Mouse (Mus musculus) hindbrain, embryonic 10.5 days (tissue): ENCODE results near the gene Tacc3. TPM values are rescaled to one million over a fixed set of nuclear protein-coding genes. Genes with fewer than 3 reads are reported as not detected.

Experiments
- DNase-seq: peaks from one replicate; pipeline ENCODE4 v3.0.0-alpha.2; 2017; ENCODE audit warnings: low spot score
- H3K27ac ChIP-seq: fragments of 300-500 bp; sonication (generic); 2 replicates; pipeline ENCODE4 v1.5.1; 2016; ENCODE audit warnings: mild to moderate bottlenecking, moderate library complexity
- H3K27me3 ChIP-seq: fragments of 300-500 bp; sonication (generic); 2 replicates; pipeline ENCODE4 v1.6.1; 2016; ENCODE audit warnings: mild to moderate bottlenecking; ENCODE audit not compliant: poor library complexity, insufficient read depth, severe bottlenecking
- H3K36me3 ChIP-seq: fragments of 300-500 bp; sonication (generic); 2 replicates; pipeline ENCODE4 v1.6.1; 2016; ENCODE audit warnings: mild to moderate bottlenecking, moderate library complexity
- H3K4me1 ChIP-seq: fragments of 300-500 bp; sonication (generic); replicated peaks from 2 replicates; pipeline ENCODE4 v1.6.1; 2016; ENCODE audit warnings: mild to moderate bottlenecking
- H3K4me3 ChIP-seq: fragments of 300-500 bp; sonication (generic); 2 replicates; pipeline ENCODE4 v1.5.1; 2016; ENCODE audit warnings: mild to moderate bottlenecking, moderate library complexity
- H3K9me3 ChIP-seq: fragments of 300-500 bp; sonication (generic); 2 replicates; pipeline ENCODE4 v1.6.1; 2016; ENCODE audit warnings: mild to moderate bottlenecking, moderate library complexity
- WGBS: fragments of 180-500 bp; shearing (Covaris S2); methylation state at CpG from one replicate; pipeline ENCODE4 v1.1.7; 2016; 5-methylcytosine and 5-hydroxymethylcytosine counted together
- polyA plus RNA-seq: library from polyadenylated mRNA; unstranded; fragments of >200 nt; fragmentation: Nextera tagmentation; extraction: Ambion mirVana; gene quantifications from 2 replicates; pipeline ENCODE4 v1.2.1, GENCODE M21; 2016

Tacc3 gene
- polyA plus RNA-seq, 1 experiment from 2014 or later, result 259 TPM

DNA sequence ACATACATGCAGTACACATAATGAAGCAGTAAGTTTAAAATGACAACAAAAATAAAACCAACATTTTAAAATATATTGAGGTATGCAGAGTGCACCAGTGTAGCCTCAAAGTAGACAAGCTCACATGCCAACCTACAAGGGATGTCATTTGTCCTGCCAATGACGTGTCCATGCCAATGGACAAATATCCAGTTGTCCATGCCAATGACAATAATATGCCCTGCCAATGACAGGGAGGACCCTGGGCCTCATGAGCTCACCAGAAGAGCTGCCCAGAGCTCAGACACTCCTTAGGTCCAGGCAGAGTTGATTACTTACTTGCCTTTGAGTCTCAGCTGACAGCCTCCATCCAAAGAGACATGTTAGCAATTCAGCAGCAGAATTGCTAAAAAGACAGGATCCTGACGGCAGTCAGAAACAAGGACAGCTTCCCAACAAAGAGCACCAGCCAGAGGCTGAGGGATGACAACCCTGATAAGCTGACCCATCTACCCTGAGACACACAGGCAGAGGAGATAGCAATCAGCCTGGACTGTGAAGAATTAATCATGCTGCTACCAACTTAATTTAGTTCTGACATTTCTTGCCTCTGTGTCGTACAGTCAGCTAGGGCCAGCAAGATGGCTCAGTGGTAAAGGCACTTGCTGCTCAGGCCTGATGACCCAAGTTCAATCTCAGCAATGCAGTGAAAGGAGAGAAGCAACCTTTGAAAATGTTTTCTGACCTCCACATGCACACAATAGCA is 20.1 kb upstream of the Tacc3 start:
- H3K27ac ChIP-seq, result no peak overlapping the region
- WGBS, result 88% methylated on average over 3 of the region's 3 CpGs
- no peaks in the 10 kb centered on the region for H3K4me1 ChIP-seq
- no peak for DNase-seq
- peaks cover 80% of the 10 kb centered on the region for H3K36me3 ChIP-seq
- H3K27me3 ChIP-seq, result no peaks in the 10 kb centered on the region
- H3K4me3 ChIP-seq, result no peak overlapping the region
- no peaks in the 10 kb centered on the region for H3K9me3 ChIP-seq

DNA sequence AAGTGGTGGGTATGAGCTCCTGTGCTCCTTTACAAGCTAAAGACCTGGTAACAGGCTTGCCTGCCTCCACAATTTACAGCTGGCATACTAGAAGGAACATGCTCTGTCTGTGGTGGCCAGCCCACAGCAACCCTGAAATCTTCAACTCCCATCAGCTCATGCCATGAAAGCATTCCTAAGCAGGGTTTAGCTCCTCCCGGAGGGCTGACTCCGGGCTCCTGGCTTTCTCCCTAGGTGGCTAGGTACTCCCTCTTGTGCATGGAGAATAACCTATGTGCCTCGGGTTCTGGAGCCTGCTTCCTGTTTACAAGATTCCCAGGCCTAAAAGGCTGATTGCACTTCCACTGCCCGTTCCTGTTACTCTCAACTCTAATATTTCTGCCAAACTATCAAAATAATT is 19.1 kb upstream of the Tacc3 start:
- H3K4me3 ChIP-seq, result no peak overlapping the region
- H3K9me3 ChIP-seq, result no peaks in the 10 kb centered on the region
- no peaks in the 10 kb centered on the region for H3K4me1 ChIP-seq
- 78% methylated on average over 4 of the region's 4 CpGs for WGBS
- DNase-seq, result no peak
- H3K27me3 ChIP-seq, result no peaks in the 10 kb centered on the region
- H3K27ac ChIP-seq, result no peak overlapping the region
- H3K36me3 ChIP-seq, result peaks cover 90% of the 10 kb centered on the region

DNA sequence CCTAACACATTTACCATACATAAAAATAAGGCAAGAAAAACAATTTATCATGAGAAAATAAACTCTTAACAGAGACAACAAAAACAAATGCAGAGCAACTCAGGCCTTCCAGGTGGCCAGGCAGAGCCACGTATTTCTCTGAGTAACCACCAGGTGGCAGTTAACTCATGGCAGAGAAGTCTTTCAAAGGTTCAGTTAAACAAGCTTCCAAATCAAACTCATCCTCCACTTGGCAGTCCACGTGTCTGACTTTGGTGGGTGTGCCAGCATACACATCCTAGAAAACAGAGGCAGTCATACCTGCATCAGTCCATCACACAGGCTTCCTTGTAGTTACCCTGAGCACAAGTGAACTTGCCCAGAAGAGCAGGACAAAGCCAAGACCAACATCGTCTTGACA is 17.3 kb upstream of the Tacc3 start:
- WGBS, result 54% methylated on average over 3 of the region's 3 CpGs
- no peaks in the 10 kb centered on the region for H3K4me1 ChIP-seq
- no peaks in the 10 kb centered on the region for H3K9me3 ChIP-seq
- H3K27me3 ChIP-seq, result no peaks in the 10 kb centered on the region
- peaks cover 94% of the 10 kb centered on the region for H3K36me3 ChIP-seq
- peak; percentile 34 for DNase-seq
- H3K27ac ChIP-seq, result no peak overlapping the region
- H3K4me3 ChIP-seq, result no peak overlapping the region

DNA sequence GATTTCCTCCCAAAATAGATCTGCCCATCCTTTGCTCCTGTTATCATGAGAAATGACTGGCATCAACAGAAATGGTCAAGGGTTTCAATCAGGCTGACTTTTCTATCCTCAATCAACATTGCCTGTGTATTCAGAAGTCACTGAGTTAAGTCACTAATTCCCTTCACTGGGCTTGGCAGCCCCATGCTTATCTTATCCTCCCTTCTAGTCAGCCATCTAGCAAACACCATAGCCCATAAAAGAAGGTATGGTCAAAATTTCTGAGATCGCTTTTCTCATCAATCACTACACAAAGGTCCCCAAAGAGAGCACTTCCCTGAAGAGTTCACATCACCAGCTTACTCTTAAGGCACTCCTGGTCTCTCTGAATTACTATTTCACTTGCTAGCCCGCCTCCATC is 6.9 kb upstream of the Tacc3 start:
- WGBS, result 12% methylated on average over 2 of the region's 2 CpGs
- DNase-seq, result no peak
- H3K36me3 ChIP-seq, result peaks cover 72% of the 10 kb centered on the region
- no peaks in the 10 kb centered on the region for H3K9me3 ChIP-seq
- H3K27ac ChIP-seq, result peak overlapping the region; percentile 99
- peak overlapping the region; percentile 74 for H3K4me3 ChIP-seq
- H3K27me3 ChIP-seq, result no peaks in the 10 kb centered on the region
- H3K4me1 ChIP-seq, result peaks cover 38% of the 10 kb centered on the region

DNA sequence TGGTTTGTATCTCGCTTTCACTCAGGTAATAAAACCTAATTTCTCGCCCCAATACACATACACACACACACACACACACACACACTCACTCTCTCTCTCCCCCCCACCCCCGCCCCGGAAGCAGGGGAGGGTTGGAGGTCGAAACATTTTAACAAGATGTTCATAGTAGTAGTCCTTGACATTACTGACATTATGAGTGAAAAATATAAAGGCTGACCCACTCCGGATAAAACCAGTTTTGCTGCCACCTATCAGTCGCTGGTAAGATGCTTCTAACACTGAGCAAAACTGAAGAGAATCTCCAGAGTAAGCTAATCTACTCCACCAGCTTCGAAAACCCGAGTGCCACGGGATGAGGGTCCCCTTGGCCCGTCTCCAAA is 6.4 kb upstream of the Tacc3 start:
- H3K4me1 ChIP-seq, result peaks cover 43% of the 10 kb centered on the region
- H3K36me3 ChIP-seq, result peaks cover 67% of the 10 kb centered on the region
- peak overlapping the region; percentile 74 for H3K4me3 ChIP-seq

DNA sequence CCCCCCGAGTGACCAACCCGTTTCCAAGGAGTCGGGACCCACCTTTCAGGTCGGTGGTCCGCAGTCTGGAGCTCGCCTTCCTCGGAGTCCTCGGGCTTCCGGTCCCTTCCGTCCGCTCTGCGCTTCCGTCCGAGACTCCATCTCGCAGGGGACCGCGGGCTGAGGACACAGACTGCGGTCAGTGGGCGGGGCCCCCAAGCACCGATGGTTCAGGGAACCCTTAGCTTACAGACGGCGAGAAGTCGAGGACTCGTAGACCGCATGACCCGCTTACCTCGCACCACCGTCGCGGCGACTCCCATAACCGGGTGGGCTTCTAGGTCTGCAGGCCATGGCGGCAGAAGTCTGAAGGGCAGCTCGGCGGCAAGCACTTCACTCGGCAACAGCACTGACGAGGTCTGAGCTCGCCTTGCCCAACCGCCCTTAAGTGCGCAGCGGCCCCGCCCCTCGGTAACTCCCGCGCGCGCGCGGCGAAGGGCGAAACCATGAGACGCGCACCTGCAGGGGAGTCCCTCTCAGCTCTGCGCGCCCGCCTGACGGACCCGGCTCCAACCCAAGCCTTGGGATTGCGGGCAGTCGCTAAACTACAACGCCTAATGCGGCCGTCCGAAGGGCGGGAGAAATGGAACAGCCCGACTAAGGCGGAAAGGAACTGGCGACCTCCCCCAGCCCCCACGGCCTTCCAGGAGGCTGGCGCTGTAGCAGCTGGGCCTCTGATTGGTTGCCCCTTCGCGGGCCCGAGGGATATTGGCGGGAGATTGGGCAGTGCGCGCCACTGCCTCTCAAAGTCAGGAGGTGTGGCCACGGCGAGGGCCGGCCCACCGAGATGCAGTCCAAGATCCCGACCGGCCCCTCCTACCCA is 5.8 kb upstream of the Tacc3 start, which contains the start of gene Slbp:
TSS of gene Slbp (minus strand) at position 654 of the 862 bp plus-strand sequence.
- peaks cover 49% of the 10 kb centered on the region for H3K4me1 ChIP-seq
- WGBS, result under 1% methylated on average over 82 of the region's 82 CpGs

More for the DNA sequence above, 6.4 kb upstream of the Tacc3 start:
- peak overlapping the region; percentile 99 for H3K27ac ChIP-seq
- DNase-seq, result no peak
- no peaks in the 10 kb centered on the region for H3K9me3 ChIP-seq
- H3K27me3 ChIP-seq, result no peaks in the 10 kb centered on the region
- WGBS, result under 1% methylated on average over 11 of the region's 11 CpGs

DNA sequence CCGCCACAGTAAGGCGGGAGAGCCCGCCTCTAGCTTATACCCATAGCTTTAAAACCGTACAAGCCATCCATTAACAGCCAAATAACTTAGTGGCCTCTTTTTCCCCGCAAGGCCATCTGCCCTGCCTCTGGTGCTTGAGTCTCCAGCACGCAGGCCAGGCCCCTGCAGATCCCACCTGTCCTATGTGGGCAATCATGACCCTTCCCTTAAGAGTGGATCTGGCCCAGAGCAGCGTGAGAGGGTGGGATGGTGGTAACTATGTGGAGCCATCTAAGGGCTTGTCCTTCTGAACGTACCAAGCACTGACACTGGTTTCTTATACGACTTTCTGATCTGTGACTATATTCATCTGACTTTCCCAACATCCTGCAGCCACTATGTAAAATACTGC is 5.2 kb upstream of the Tacc3 start:
- peak overlapping the region; percentile 74 for H3K4me3 ChIP-seq
- WGBS, result 3% methylated on average over 9 of the region's 9 CpGs
- H3K36me3 ChIP-seq, result peaks cover 54% of the 10 kb centered on the region
- no peaks in the 10 kb centered on the region for H3K9me3 ChIP-seq
- H3K4me1 ChIP-seq, result peaks cover 55% of the 10 kb centered on the region
- H3K27ac ChIP-seq, result peak overlapping the region; percentile 99
- no peak for DNase-seq
- no peaks in the 10 kb centered on the region for H3K27me3 ChIP-seq

More for the DNA sequence above, 5.8 kb upstream of the Tacc3 start, which contains the start of gene Slbp:
- Histone ChIP-seq H3K27ac (peak within 1 kb of the TSS; percentile 99), H3K27me3 (no peaks in the 10 kb centered on the region), H3K4me3 (peak within 1 kb of the TSS; percentile 74), H3K36me3 (peaks cover 60% of the 10 kb centered on the region), H3K9me3 (no peaks in the 10 kb centered on the region)
- peak; percentile 98 for DNase-seq

DNA sequence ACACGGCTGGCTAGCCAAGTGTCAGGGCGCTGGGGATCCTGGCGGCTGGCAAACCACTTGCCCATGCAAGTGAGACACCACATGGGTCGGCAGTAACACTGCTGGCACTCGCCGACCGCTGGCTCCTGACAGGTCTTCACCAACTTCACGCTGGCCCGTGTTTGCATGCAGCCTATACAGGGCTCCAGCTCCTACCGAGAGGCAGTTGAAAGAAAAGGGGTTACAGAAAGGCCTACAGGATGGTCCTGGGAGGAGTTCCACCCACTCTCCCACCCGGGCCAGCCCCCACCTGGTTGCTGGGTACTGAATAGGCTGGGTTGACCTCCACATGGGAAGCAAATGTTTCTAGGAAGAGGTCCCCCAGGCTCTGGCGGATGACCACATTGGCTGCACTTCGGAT is 3.5 kb upstream of the Tacc3 start:
- Histone ChIP-seq H3K9me3 (no peaks in the 10 kb centered on the region), H3K4me1 (peaks cover 66% of the 10 kb centered on the region), H3K36me3 (peaks cover 38% of the 10 kb centered on the region), H3K27me3 (no peaks in the 10 kb centered on the region), H3K27ac (no peak overlapping the region), H3K4me3 (no peak overlapping the region)
- 94% methylated on average over 13 of the region's 13 CpGs for WGBS
- DNase-seq, result no peak

DNA sequence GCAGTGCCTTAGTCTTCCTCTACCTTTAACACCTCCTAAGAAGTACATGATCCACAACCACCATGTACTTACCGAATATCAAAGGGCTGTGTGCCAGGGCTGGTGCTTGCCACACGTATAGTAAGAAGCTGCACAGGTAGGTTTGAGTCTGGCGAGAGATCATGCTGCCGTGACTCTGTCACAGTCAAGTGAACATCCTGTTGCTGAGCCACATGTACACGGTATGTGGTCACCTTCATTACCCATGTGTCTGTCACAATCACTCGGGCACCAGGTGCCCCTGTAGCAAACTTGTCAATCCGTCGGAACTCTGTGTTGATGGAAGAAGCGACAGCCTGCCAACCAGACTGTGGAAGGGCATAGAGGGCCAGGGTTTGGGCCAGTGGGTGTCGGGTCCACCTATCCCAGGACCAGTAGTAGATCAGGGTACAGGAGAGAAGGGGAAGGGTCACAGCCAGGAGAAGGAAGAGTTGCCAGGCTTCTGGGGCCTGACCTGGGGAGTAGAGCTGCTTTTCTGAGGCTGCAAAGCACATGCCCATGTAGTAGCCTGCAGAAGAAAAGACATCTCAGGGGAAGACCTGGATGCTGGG is 2.6 kb upstream of the Tacc3 start:
- WGBS, result 94% methylated on average over 10 of the region's 10 CpGs
- Histone ChIP-seq H3K27ac (no peak overlapping the region), H3K36me3 (peaks cover 33% of the 10 kb centered on the region), H3K27me3 (no peaks in the 10 kb centered on the region), H3K9me3 (no peaks in the 10 kb centered on the region), H3K4me3 (no peak overlapping the region), H3K4me1 (peaks cover 70% of the 10 kb centered on the region)
- DNase-seq, result no peak

DNA sequence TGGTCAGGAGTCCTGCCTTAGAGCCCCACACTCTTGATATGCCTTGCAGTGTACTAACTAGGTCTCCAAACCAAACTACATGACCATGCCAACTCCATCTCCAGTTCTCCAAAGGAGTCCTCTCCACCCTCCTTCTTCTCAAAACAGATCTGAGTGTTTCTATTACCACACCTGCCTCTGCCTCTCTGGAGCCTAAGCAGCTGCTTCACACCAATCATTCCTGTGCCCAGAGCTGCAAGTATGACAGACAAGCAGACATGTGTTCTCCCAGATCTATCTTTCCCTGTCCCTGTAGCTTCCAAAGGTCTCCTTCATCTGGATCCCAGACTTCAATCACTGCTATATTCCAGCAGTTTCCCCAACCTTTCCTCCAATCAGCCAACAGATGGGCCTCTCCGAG is 1.2 kb upstream of the Tacc3 start:
- H3K4me1 ChIP-seq, result peaks cover 63% of the 10 kb centered on the region
- peak overlapping the region; percentile 86 for H3K4me3 ChIP-seq
- peak overlapping the region; percentile 96 for H3K27ac ChIP-seq
- no peaks in the 10 kb centered on the region for H3K27me3 ChIP-seq
- DNase-seq, result no peak
- peaks cover 46% of the 10 kb centered on the region for H3K36me3 ChIP-seq
- H3K9me3 ChIP-seq, result no peaks in the 10 kb centered on the region
- WGBS, result 42% methylated on average over 1 of the region's 1 CpGs

DNA sequence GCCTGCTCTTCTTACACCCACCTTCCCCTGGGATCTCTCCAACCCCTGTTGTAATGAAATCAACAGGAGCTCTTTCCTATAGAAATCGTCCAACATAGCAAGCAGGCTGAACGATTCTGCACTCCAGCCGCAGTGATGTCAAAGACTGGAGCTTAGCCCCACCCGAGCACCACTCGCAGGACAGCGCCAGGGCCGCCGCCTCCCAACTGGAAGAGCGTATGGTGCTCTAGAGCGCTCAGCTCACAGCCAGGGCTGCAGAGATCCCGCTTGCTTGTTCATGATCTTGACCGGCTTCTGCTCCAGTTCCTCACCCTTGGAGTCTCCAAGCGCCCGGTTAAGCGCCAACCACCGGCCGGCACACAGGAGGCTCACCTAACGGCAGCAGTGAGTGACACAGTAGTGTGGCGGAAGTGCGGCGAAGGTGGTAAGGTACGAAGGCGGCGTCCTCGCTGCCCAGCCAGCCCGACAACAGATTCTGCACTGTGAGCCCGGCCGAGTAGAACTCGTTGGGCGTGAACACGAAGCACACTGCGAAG is 609 bp upstream of the Tacc3 start:
- Histone ChIP-seq H3K9me3 (no peaks in the 10 kb centered on the region), H3K27ac (peak overlapping the region; percentile 96), H3K4me1 (peaks cover 63% of the 10 kb centered on the region), H3K4me3 (peak overlapping the region; percentile 86), H3K27me3 (no peaks in the 10 kb centered on the region), H3K36me3 (peaks cover 52% of the 10 kb centered on the region)
- under 1% methylated on average over 32 of the region's 32 CpGs for WGBS
- no peak for DNase-seq

DNA sequence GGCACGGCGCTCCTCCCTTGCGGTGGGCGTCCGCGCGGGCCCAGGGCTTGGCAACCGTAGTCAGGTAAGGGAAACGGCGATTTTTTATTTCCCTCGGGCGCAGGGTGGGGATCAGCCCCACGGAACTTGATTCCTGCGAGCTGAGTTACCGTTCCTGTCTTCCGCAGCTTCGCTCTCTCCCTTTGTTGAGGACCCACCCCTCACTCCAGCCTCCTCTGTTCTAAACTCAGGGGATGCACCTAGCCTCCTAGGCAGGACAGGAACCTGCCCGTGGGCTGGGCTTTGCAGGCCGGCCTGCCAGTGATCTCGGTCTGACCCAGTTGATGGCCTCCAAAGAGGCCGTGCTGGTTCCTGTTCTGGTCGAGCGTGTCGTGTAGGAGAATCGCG is 729 bp downstream of the Tacc3 start:
- H3K4me3 ChIP-seq, result peak overlapping the region; percentile 86
- DNase-seq, result no peak
- no peaks in the 10 kb centered on the region for H3K9me3 ChIP-seq
- no peaks in the 10 kb centered on the region for H3K27me3 ChIP-seq
- H3K27ac ChIP-seq, result peak overlapping the region; percentile 96
- WGBS, result under 1% methylated on average over 26 of the region's 26 CpGs
- peaks cover 51% of the 10 kb centered on the region for H3K4me1 ChIP-seq
- H3K36me3 ChIP-seq, result peaks cover 57% of the 10 kb centered on the region
